In genomic region chr9:7184897-7185291, GRCm38 (mm10) we compare ENCODE assay signal across 8 mouse cellular contexts. TPM values are rescaled to one million over a fixed set of nuclear protein-coding genes. Genes with fewer than 3 reads are reported as not detected.
DNase-seq lines count a peak whose midpoint lies in the region; ATAC-seq lines count a peak whose summit lies in the region.

No protein-coding gene starts in this region.

- peak overlapping the region; percentile 95 for H3K4me3 ChIP-seq in kidney, embryonic 15.5 days (replicated peaks)
- peak overlapping the region; percentile 96 for H3K4me3 ChIP-seq in embryonic facial prominence, embryonic 13.5 days
- peak overlapping the region; percentile 90 for H3K4me3 ChIP-seq in limb, embryonic 12.5 days (replicated peaks)
- peak overlapping the region; percentile 87 for H3K4me3 ChIP-seq in midbrain, embryonic 13.5 days (replicated peaks)

- under 1% methylated on average over 29 of the region's 31 CpGs for WGBS in kidney, embryonic 15.5 days
- WGBS in embryonic facial prominence, embryonic 13.5 days = under 1% methylated on average over 26 of the region's 31 CpGs
- 0% methylated on average over 29 of the region's 31 CpGs for WGBS in limb, embryonic 12.5 days
- 1% methylated on average over 25 of the region's 31 CpGs for WGBS in midbrain, embryonic 13.5 days

- peak overlapping the region; percentile 96 for H3K27ac ChIP-seq in kidney, embryonic 15.5 days
- peak overlapping the region; percentile 96 for H3K27ac ChIP-seq in embryonic facial prominence, embryonic 13.5 days
- H3K27ac ChIP-seq in limb, embryonic 12.5 days = peak overlapping the region; percentile 96
- H3K27ac ChIP-seq in midbrain, embryonic 13.5 days = peak overlapping the region; percentile 88

- H3K27me3 ChIP-seq in kidney, embryonic 15.5 days = no peaks in the 10 kb centered on the region
- H3K27me3 ChIP-seq in embryonic facial prominence, embryonic 13.5 days = no peaks in the 10 kb centered on the region
- no peaks in the 10 kb centered on the region for H3K27me3 ChIP-seq in limb, embryonic 12.5 days
- no peaks in the 10 kb centered on the region for H3K27me3 ChIP-seq in midbrain, embryonic 13.5 days

- peaks cover 15% of the 10 kb centered on the region for H3K4me1 ChIP-seq in kidney, embryonic 15.5 days
- peaks cover 12% of the 10 kb centered on the region for H3K4me1 ChIP-seq in embryonic facial prominence, embryonic 13.5 days
- peaks cover 15% of the 10 kb centered on the region for H3K4me1 ChIP-seq in limb, embryonic 12.5 days (replicated peaks)
- H3K4me1 ChIP-seq in midbrain, embryonic 13.5 days (replicated peaks) = peaks cover 29% of the 10 kb centered on the region

- peak overlapping the region; percentile 72 for H3K4me2 ChIP-seq in kidney, embryonic 15.5 days
- H3K4me2 ChIP-seq in embryonic facial prominence, embryonic 13.5 days = peak overlapping the region; percentile 74
- peak overlapping the region; percentile 72 for H3K4me2 ChIP-seq in limb, embryonic 12.5 days
- H3K4me2 ChIP-seq in midbrain, embryonic 13.5 days (replicated peaks) = peak overlapping the region; percentile 88

- ATAC-seq in kidney, embryonic 15.5 days (replicated peaks; ENCODE audit: low FRiP score) = peak; percentile 90
- peak; percentile 74; the same call in 1 of the 2 replicates for ATAC-seq in embryonic facial prominence, embryonic 13.5 days (ENCODE audit: insufficient number of reproducible peaks, insufficient read depth, low FRiP score, low TSS enrichment, low read depth)
- ATAC-seq in limb, embryonic 12.5 days (ENCODE audit: insufficient number of reproducible peaks, insufficient read depth, low FRiP score, low TSS enrichment, low read depth) = peak; percentile 69
- peak; percentile 86 for ATAC-seq in midbrain, embryonic 13.5 days

- no peaks in the 10 kb centered on the region for H3K9me3 ChIP-seq in kidney, embryonic 15.5 days (replicated peaks)
- H3K9me3 ChIP-seq in embryonic facial prominence, embryonic 13.5 days = no peaks in the 10 kb centered on the region
- no peaks in the 10 kb centered on the region for H3K9me3 ChIP-seq in limb, embryonic 12.5 days
- no peaks in the 10 kb centered on the region for H3K9me3 ChIP-seq in midbrain, embryonic 13.5 days

- peak overlapping the region; percentile 91 for H3K9ac ChIP-seq in kidney, embryonic 15.5 days
- peak overlapping the region; percentile 96 for H3K9ac ChIP-seq in embryonic facial prominence, embryonic 13.5 days
- peak overlapping the region; percentile 90 for H3K9ac ChIP-seq in limb, embryonic 12.5 days (replicated peaks)
- H3K9ac ChIP-seq in midbrain, embryonic 13.5 days (replicated peaks) = peak overlapping the region; percentile 83

- intact Hi-C loops in heart, postnatal 25 days (cut with DNase I) = no loop called here

- H3K36me3 ChIP-seq in kidney, embryonic 15.5 days = peaks cover 15% of the 10 kb centered on the region
- H3K36me3 ChIP-seq in embryonic facial prominence, embryonic 13.5 days = peaks cover 1% of the 10 kb centered on the region; the same call in 1 of the 2 replicates
- peaks cover 11% of the 10 kb centered on the region for H3K36me3 ChIP-seq in limb, embryonic 12.5 days
- peaks cover 4% of the 10 kb centered on the region; the same call in 1 of the 2 replicates for H3K36me3 ChIP-seq in midbrain, embryonic 13.5 days

- no peak for DNase-seq in kidney, adult 9 months
- DNase-seq in Muller cell, postnatal 12 days (ENCODE audit: inconsistent ontology term) = peak; percentile 62
- peak; percentile 2 for DNase-seq in heart, postnatal 25 days (ENCODE audit: low spot score)
- DNase-seq in thymus, adult 18-20 months = no peak

RNA-seq across cellular contexts. Expression of gene Dcun1d5, which starts 0.6 kb away (rescaled TPM):
- 126 and 132 TPM in 2 replicates for polyA plus RNA-seq in kidney, embryonic 15.5 days (2015; fragmentation: Nextera tagmentation; extraction: Ambion mirVana)
- polyA plus RNA-seq in embryonic facial prominence, embryonic 13.5 days (2015; fragmentation: Nextera tagmentation; extraction: Ambion mirVana) = 154 and 155 TPM in 2 replicates
- total RNA-seq in heart, postnatal 25 days (2021) = 10 to 100 TPM; 55.8 to 61.7 TPM
- 156 and 158 TPM in 2 replicates for polyA plus RNA-seq in limb, embryonic 12.5 days (2016; fragmentation: Nextera tagmentation; extraction: Ambion mirVana)
- 111 and 119 TPM in 2 replicates for polyA plus RNA-seq in midbrain, embryonic 13.5 days (2015; fragmentation: Nextera tagmentation; extraction: Ambion mirVana)

RNA-seq across cellular contexts. Expression of gene Dync2h1, which starts 0.6 kb away (rescaled TPM):
- polyA plus RNA-seq in kidney, embryonic 15.5 days (2015; fragmentation: Nextera tagmentation; extraction: Ambion mirVana) = 22.0 and 23.2 TPM in 2 replicates
- polyA plus RNA-seq in embryonic facial prominence, embryonic 13.5 days (2015; fragmentation: Nextera tagmentation; extraction: Ambion mirVana) = 23.5 and 23.7 TPM in 2 replicates
- 1 to 10 TPM; 1.5 to 2.2 TPM for total RNA-seq in heart, postnatal 25 days (2021)
- 22.3 and 24.7 TPM in 2 replicates for polyA plus RNA-seq in limb, embryonic 12.5 days (2016; fragmentation: Nextera tagmentation; extraction: Ambion mirVana)
- polyA plus RNA-seq in midbrain, embryonic 13.5 days (2015; fragmentation: Nextera tagmentation; extraction: Ambion mirVana) = 23.2 and 24.8 TPM in 2 replicates

Comparison
In these comparisons a context has a peak if more than half of its experiments do, and no peak if none do; other contexts are left out.
1. DNase-seq: peak in Muller cell, postnatal 12 days (single experiment) and heart, postnatal 25 days (single experiment); none in kidney, adult 9 months (single experiment) and thymus, adult 18-20 months (0 of 2).
2. Peak in every context shown above with its lines, with median percentiles within 50 percentile points of each other: ATAC-seq, H3K27ac ChIP-seq, H3K4me2 ChIP-seq, H3K4me3 ChIP-seq and H3K9ac ChIP-seq.